Mouse (Mus musculus): ENCODE data around the gene Tnrc6b. TPM values are rescaled to one million over a fixed set of nuclear protein-coding genes. Genes with fewer than 3 reads are reported as not detected.

The Tnrc6b gene
- total RNA-seq, 2 experiments from 2014 or later, result 48.5 to 55.6 TPM

DNA sequence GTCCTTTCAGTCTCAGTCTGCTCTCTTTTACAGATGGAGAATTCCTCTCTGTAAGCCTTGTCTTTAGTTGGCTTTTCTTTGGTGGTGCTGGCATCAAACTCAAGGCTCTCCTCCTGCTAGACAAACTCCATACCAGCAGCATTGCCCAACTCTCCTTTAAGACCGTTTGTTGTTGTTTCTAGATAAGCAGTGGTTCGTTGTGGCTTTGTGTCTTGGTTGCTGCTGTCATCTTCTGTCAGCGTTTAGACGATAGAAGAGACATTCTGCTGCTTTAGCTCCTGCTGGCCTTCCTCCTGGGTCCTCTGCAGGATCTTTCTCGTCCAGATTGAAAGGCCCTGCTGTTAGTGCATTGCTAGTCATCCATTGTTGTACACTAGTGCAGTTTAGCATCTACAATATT, 37.9 kb downstream of the Tnrc6b start:
- no peak for DNase-seq
- intact Hi-C loops (cut with DNase I), result no loop called here
- Histone ChIP-seq H3K27ac (no peak overlapping the region), H3K4me3 (no peak overlapping the region)
- no peak for TF ChIP-seq CTCF (IDR thresholded peaks at IDR 0.05)

GRCm38 (mm10) chr15:80753351-80753750, 42.2 kb downstream of the Tnrc6b start:
- peak; percentile 46 for DNase-seq
- intact Hi-C loops (cut with DNase I), result no loop called here
- H3K27ac ChIP-seq, result peak overlapping the region; percentile 82

DNA sequence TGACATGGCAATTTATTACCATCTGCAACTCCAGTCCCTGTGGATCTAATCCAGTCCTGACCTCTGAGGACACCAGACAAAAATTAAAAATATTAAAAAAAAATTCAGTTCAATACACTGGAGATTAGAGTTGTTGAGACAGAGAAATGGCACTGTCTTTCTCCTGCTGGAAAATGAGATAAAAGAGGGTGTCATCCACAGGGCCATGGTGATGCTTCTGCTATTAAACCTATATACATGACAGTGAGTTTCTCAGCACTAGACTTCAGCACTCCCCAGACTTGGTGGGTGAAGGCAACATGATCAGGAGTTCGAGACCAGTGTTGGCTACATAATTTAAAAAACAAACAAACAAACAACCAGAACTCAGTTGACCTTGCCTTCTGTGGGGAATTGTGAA, 43.0 kb downstream of the Tnrc6b start:
- Histone ChIP-seq H3K4me3 (no peak overlapping the region), H3K27ac (peak overlapping the region; percentile 82)
- no peak for DNase-seq
- intact Hi-C loops (cut with DNase I), result no loop called here
- TF ChIP-seq CTCF (IDR thresholded peaks at IDR 0.05), result no peak

More at GRCm38 (mm10) chr15:80753351-80753750, 42.2 kb downstream of the Tnrc6b start:
- 0 out of 2 replicates have a peak overlapping the region, but pooled peaks have one; percentile 0 for H3K4me3 ChIP-seq
- no peak for TF ChIP-seq CTCF (IDR thresholded peaks at IDR 0.05)

GRCm38 (mm10) chr15:80759451-80759850, 48.3 kb downstream of the Tnrc6b start:
- TF ChIP-seq CTCF (IDR thresholded peaks at IDR 0.05), result no peak
- intact Hi-C loops (cut with DNase I), result no loop called here

DNA sequence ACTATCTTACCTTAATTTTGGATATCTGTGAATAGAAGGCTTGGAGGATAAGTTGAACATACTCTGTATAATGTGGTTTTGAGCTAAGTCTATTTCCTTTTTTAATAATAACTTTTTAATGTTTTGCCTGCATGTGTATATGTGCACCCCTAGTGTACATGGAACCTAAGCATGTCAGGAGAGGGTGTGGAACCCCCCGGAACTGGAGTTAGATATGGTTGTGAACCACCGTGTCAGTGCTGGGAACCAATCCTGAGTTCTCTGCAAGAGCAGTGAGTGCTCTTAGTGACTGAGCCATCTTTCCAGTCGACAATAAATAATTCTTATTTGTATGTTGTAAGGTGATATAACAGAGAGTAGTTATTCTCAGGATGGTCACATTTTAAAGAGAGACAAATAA, 49.4 kb downstream of the Tnrc6b start:
- no peak for TF ChIP-seq CTCF (IDR thresholded peaks at IDR 0.05)
- peak overlapping the region; percentile 88 for H3K27ac ChIP-seq
- intact Hi-C loops (cut with DNase I), result loop anchor here (5.0 kb wide), 1 partner anchor 38 kb away; no protein-coding TSS in a partner anchor
- H3K4me3 ChIP-seq, result no peak overlapping the region
- no peak for DNase-seq

More at GRCm38 (mm10) chr15:80759451-80759850, 48.3 kb downstream of the Tnrc6b start:
- H3K27ac ChIP-seq, result peak overlapping the region; percentile 88
- peak overlapping the region; percentile 65 for H3K4me3 ChIP-seq
- peak; percentile 65 for DNase-seq

- no peak overlapping the region for H3K4me3 ChIP-seq
- intact Hi-C loops (cut with DNase I), result loop anchor here (5.0 kb wide), 1 partner anchor 39 kb away; no protein-coding TSS in a partner anchor
- H3K27ac ChIP-seq, result peak overlapping the region; percentile 88
- no peak for TF ChIP-seq CTCF (IDR thresholded peaks at IDR 0.05)
- DNase-seq, result no peak
These were observed 49.8 kb downstream of the Tnrc6b start for GRCm38 (mm10) chr15:80760935-80761334.

- DNase-seq, result no peak
- Histone ChIP-seq H3K4me3 (no peak overlapping the region), H3K27ac (peak overlapping the region; percentile 46)
- TF ChIP-seq CTCF (IDR thresholded peaks at IDR 0.05), result no peak
- intact Hi-C loops (cut with DNase I), result loop anchor here (5.0 kb wide), 1 partner anchor 40 kb away; no protein-coding TSS in a partner anchor
These were observed 51.5 kb downstream of the Tnrc6b start for GRCm38 (mm10) chr15:80762621-80763020.

GRCm38 (mm10) chr15:80764666-80765065, 53.6 kb downstream of the Tnrc6b start:
- intact Hi-C loops (cut with DNase I), result loop anchor here (5.0 kb wide), 1 partner anchor 42 kb away; no protein-coding TSS in a partner anchor
- no peak overlapping the region for H3K4me3 ChIP-seq
- peak overlapping the region; percentile 84 for H3K27ac ChIP-seq
- DNase-seq, result no peak
- no peak for TF ChIP-seq CTCF (IDR thresholded peaks at IDR 0.05)

DNA sequence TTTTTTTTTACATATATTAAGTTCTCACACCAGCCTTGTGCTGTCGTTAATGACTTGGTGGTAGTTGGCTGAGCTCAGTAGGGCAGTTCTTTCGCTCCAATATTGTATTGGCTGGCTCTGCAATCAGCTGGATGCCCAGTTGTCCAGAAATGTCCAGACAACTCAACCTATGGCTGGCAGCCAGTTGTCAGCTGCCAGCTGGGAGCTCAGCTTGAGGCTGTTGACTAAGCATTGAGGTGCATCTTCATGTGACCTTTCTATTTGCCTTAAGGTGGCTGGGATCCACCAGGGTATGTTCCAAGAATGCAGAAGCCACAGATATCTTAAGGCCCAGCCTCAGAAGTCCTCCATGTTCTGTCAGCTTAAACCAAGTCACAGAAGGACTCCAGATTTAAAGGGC, 54.3 kb downstream of the Tnrc6b start:
- TF ChIP-seq CTCF (IDR thresholded peaks at IDR 0.05), result no peak
- H3K4me3 ChIP-seq, result no peak overlapping the region
- H3K27ac ChIP-seq, result peak overlapping the region; percentile 84
- DNase-seq, result peak; percentile 90
- intact Hi-C loops (cut with DNase I), result no loop called here

DNA sequence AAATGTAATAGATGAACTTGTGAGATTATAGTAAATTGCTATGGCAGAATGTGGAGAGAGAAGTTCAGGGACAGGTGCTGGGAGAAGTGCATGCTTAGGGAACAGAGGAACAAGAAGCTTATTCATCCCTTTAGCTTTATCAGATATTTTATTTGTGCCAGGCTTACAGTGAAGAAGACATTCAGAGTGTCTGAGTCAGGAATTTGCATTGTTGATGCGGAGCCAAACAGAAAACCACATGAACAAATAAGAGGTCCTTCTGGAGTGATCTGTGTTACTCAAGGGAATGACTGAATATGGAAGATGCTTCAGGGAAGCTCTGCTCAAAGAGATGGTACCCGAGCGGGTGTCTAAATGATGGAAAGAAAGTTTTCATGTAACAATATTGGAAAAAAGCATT, 57.1 kb downstream of the Tnrc6b start:
- no peak for TF ChIP-seq CTCF (IDR thresholded peaks at IDR 0.05)
- intact Hi-C loops (cut with DNase I), result no loop called here
- Histone ChIP-seq H3K4me3 (no peak overlapping the region), H3K27ac (0 out of 2 replicates have a peak overlapping the region, but pooled peaks have one; percentile 8)
- no peak for DNase-seq

DNA sequence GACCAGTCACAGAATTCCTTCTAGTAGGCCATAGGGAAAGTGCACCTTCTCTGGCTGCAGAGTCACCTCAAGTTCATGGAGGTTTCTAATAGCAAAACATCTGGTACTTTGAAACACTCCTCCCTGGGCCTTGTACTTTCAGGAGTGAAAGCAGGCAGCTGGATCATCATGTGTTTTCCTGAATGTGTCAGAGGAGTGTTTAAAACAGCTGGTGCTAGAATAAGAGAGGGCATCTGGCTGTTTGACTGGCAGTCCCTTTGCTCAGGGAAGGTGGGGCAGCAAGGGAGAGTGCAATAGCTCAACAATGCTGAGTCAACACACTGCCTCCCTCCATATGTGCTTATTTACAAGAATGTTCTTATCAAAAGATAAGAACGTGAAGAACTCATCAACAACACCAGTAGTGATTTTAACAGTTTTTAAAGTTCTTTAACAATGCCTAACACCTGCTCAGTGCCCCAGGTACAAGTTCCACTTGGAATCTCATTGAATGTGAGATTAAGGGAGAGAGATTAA, 60.9 kb downstream of the Tnrc6b start:
- Histone ChIP-seq H3K27ac (peak overlapping the region; percentile 28), H3K4me3 (no peak overlapping the region)
- DNase-seq, result no peak
- intact Hi-C loops (cut with DNase I), result no loop called here
- no peak for TF ChIP-seq CTCF (IDR thresholded peaks at IDR 0.05)

GRCm38 (mm10) chr15:80774666-80775065, 63.6 kb downstream of the Tnrc6b start:
- H3K27ac ChIP-seq, result no peak overlapping the region
- intact Hi-C loops (cut with DNase I), result no loop called here
- no peak for DNase-seq
- no peak for TF ChIP-seq CTCF (IDR thresholded peaks at IDR 0.05)
- H3K4me3 ChIP-seq, result no peak overlapping the region

DNA sequence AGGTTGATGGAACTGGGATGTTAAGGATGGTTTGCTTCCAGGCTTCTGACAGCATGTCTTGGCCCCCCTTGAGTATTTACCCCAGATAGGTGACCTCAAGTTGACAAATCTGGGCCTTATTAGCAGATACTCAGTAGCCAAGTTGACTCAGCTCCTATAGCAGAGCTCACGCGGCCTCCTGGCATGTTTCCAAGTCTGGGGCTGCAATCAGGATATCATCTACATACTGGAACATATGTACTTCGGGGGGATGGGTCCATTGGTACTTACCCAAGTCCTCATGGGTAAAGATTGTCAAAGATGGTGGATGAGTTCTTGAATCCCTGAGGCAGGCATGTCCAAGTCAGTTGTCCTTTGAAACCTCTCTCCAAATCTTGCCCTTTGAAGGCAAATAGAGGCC, 67.9 kb downstream of the Tnrc6b start:
- intact Hi-C loops (cut with DNase I), result no loop called here
- TF ChIP-seq CTCF (IDR thresholded peaks at IDR 0.05), result no peak

More for the DNA sequence above, 67.9 kb downstream of the Tnrc6b start:
- Histone ChIP-seq H3K27ac (no peak overlapping the region), H3K4me3 (no peak overlapping the region)
- DNase-seq, result no peak
